Mouse (Mus musculus) olfactory bulb, adult 2 months (tissue): ENCODE data around the gene Tgfa. TPM values are rescaled to one million over a fixed set of nuclear protein-coding genes. Genes with fewer than 3 reads are reported as not detected.

Experiments used
- H3K27ac ChIP-seq: fragments of 200-500 bp; 2 replicates; pipeline ENCODE4 v1.5.1; 2012; ENCODE audit warnings: low read depth, low read length; ENCODE audit not compliant: insufficient read depth
- H3K4me1 ChIP-seq: fragments of 200-500 bp; 2 replicates; pipeline ENCODE4 v1.6.1; 2012; ENCODE audit warnings: low read length; ENCODE audit not compliant: control insufficient read depth, insufficient read depth
- H3K4me3 ChIP-seq: fragments of 200-500 bp; 2 replicates; pipeline ENCODE4 v1.5.1; 2012; ENCODE audit warnings: mild to moderate bottlenecking, low read depth, low read length, moderate library complexity; ENCODE audit not compliant: insufficient read depth
- CTCF ChIP-seq: fragments of 200-500 bp; IDR thresholded peaks from 2 replicates; pipeline ENCODE4 v1.5.1; 2012; ENCODE audit warnings: low read depth, mild to moderate bottlenecking, low read length, moderate library complexity; ENCODE audit not compliant: insufficient read depth
- POLR2A ChIP-seq: fragments of 200-500 bp; IDR thresholded peaks from 2 replicates; pipeline ENCODE4 v1.6.1; 2012; ENCODE audit warnings: mild to moderate bottlenecking, low read depth, low read length, moderate library complexity; ENCODE audit not compliant: insufficient read depth
- WGBS: fragments of 180-500 bp; shearing (Covaris S2); methylation state at CpG from one replicate; pipeline ENCODE4 v1.1.7; 2018; 5-methylcytosine and 5-hydroxymethylcytosine counted together
- polyA plus RNA-seq: library from polyadenylated mRNA; stranded (reverse); fragments of >200 nt; gene quantifications from 2 replicates; pipeline ENCODE4 v1.2.4, GENCODE M21; 2012; ENCODE audit warnings: low replicate concordance; ENCODE audit not compliant: missing spikeins, insufficient read depth, insufficient read length

Tgfa gene
- polyA plus RNA-seq, 1 experiment: not detected

DNA sequence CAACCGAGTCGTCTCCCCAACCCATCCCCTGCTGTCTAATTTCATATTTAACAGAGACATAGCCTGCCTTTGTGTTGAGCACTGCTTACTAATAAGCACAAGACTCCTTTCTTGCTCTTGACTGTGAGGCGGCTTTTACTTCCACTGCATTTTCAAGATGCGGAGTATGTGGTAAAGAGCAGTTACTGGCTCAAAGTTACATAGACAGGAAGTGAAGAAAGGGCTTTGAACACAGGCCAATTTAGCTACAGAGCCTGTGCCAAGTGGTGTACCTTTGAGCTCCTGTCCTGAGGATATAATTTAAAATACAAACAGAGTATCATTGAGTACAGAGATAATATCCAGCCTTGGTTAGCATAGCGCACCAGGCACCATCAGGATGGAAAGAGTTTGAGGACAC is 71.8 kb downstream of the Tgfa start:
- Histone ChIP-seq H3K27ac (no peak overlapping the region), H3K4me3 (no peak overlapping the region), H3K4me1 (peaks cover 13% of the 10 kb centered on the region)
- WGBS: 72% methylated on average over 5 of the region's 5 CpGs
- TF ChIP-seq CTCF (no peak), POLR2A (no peak)

DNA sequence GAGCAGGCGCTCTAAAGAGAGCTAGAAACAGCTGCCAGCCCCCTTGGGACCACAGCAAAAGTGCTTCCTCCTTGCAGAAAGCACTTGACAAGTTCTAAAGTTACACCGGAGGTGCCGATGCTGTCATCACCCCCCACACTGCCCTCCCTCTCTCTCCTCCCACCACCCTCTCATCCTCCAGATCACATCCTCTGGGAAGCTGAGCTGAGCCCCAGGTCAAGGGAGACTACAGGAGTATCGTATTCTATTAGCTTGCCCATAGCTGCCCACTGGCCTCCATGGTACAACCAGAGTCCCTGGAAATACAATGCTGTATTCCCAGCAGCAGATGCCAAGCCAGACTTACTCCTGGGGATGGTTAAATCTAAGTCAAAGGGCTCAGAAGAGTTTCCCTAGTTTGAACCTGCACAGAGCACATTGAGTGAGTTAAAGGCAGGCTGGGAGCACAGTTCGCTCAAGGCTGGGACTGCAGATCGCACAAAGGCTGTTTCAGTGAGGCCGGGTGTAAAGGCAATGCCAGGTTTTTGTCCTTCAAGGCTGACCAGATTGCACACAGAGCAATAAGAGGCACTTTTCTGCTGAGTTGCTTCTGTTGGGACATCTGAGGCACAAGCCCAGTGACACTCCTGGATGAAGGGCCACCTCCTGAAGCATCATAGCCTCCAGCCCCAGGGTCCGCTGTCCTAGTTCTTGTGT is 75.5 kb downstream of the Tgfa start:
- H3K4me3 ChIP-seq: no peak overlapping the region
- H3K27ac ChIP-seq: no peak overlapping the region
- 64% methylated on average over 8 of the region's 8 CpGs for WGBS
- peaks cover 13% of the 10 kb centered on the region for H3K4me1 ChIP-seq
- TF ChIP-seq CTCF: no peak
- no peak for TF ChIP-seq POLR2A

DNA sequence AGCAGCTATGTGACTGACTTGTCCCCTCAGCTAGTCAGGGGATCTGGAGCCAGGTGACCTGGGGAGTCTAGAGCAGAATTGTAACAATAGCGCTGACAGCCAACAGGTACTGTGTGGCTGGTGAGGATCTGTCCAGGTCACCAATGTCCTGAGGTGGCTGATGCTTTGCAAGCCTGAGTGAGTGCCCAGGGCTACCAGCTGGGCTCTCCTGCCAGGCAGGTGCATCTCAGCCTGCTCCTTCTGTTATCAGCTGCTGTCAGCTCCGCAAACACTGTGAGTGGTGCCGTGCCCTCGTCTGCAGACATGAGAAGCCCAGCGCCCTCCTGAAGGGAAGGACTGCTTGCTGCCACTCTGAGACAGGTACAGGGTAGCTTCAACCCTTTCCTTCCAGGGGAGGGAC is 76.1 kb downstream of the Tgfa start:
- Histone ChIP-seq H3K27ac (no peak overlapping the region), H3K4me3 (no peak overlapping the region), H3K4me1 (peaks cover 13% of the 10 kb centered on the region)
- TF ChIP-seq POLR2A: no peak
- no peak for TF ChIP-seq CTCF
- WGBS: 94% methylated on average over 5 of the region's 5 CpGs

DNA sequence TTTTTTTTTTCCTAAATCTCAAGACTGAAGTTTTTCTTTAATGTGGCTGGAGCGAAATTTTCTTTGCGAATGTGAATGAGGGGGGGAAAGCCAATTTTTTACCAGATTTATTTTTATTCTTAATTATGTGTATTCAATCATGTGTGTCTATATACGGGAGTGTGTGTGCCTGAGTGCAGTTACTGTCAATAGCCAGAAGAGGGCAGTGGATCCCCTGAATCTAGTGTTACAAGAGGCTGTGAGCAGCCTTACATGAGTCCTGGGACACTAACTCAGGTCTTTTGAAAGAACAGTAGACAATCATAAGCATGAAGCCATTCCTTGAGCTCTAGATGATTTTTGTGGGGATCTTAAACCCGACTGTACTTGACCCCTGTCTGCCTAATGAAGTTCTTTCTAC is 80.7 kb downstream of the Tgfa start:
- WGBS: 94% methylated on average over 4 of the region's 4 CpGs
- H3K27ac ChIP-seq: no peak overlapping the region
- no peak overlapping the region for H3K4me3 ChIP-seq
- H3K4me1 ChIP-seq: peaks cover 3% of the 10 kb centered on the region; the same call in 1 of the 2 replicates
- TF ChIP-seq POLR2A (no peak), CTCF (no peak)

DNA sequence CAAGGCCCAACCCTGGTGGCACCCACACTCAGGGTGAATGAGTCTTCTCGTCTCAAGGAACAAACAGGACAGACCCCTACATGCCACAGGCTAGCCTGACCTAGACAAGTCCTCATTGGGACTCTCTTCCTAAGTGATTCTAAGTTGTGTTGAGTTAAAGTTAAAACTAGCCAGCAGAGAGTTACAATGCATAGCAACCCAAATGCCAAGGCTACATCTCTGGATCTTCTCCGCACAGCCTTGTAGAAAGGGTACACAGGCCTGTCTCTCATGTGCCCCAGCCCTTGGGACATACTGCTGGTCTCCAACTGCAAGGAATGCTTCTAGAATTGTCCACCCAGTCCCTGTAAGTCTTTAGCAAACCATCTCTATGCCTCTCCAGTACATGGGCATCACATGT is 81.8 kb downstream of the Tgfa start:
- Histone ChIP-seq H3K4me1 (peaks cover 3% of the 10 kb centered on the region; the same call in 1 of the 2 replicates), H3K27ac (no peak overlapping the region), H3K4me3 (no peak overlapping the region)
- TF ChIP-seq POLR2A: no peak
- no peak for TF ChIP-seq CTCF
- WGBS: 87% methylated on average over 2 of the region's 2 CpGs

DNA sequence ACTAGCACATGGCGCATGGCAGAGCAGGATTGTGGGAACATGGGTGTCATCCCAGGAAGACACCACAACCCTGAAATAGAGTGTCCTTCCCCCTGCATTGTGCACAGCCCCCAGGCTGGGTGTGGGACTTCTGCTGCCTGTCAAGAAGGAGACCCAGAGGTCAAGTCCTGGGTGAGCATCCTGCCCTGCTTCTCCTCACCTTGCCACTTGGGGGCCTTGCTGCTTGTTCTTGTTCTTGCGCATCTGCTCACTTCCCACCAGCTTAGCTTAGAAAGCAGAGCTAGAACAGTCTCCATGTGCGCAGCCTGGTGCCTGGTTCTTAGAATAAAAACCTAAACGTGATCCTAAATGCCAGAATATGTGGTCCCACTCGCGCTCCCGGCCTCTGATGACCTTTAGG is 82.6 kb downstream of the Tgfa start:
- no peak for TF ChIP-seq CTCF
- TF ChIP-seq POLR2A: no peak
- Histone ChIP-seq H3K4me3 (no peak overlapping the region), H3K4me1 (no peaks in the 10 kb centered on the region; the same call in 1 of the 2 replicates), H3K27ac (no peak overlapping the region)
- 84% methylated on average over 7 of the region's 7 CpGs for WGBS

DNA sequence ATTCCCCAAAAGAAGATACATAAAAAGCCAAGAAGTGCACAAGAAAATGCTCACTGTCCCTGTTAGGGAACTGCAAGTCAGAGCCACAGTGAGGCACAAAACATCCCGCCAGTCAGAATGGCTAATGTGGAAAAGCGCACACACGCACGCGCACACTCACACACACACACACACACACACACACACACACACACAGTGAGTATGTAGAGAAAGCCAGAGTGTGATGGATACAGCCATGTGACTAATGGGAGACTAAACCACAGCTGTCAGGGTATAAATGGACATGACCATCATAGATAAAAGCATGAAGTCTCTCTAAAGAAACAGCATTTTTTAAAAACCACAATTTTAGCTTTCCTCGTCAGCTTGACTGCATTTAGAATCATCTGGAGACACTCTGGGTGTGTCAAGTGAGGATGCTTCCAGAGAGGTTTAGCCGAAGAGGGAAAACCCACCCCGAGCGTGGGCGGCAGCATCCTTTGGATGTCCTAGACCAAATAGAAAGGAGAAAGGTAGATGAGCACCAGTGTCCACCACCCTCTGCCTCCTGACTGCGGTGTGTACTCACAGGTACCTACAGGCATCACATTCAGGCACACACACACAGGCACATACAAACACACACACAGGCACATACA is 86.7 kb downstream of the Tgfa start:
- H3K4me3 ChIP-seq: no peak overlapping the region
- no peaks in the 10 kb centered on the region; the same call in 1 of the 2 replicates for H3K4me1 ChIP-seq
- WGBS: 70% methylated on average over 11 of the region's 11 CpGs
- H3K27ac ChIP-seq: no peak overlapping the region
- no peak for TF ChIP-seq POLR2A
- no peak for TF ChIP-seq CTCF

DNA sequence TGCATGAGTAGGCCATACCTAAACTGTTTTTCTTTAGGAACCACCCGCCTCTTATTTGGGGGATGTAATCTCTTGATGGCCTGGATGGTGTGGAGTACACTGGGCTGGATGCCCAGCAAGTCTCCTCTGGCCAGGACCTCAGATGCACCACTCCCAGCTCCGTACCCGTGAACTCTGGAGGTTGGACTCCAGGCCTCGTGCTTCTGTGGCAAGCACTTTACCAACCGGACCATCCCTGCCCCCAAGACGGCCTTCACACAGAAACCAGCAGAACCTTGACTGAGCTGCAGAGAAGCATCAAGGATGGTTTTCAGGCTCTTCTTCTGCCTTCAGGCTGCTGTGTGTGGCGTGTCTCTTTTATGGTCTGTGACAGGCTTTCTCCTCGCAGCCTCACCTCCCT is 98.3 kb downstream of the Tgfa start:
- peaks cover 11% of the 10 kb centered on the region for H3K4me1 ChIP-seq
- H3K27ac ChIP-seq: no peak overlapping the region
- WGBS: 75% methylated on average over 8 of the region's 8 CpGs
- H3K4me3 ChIP-seq: no peak overlapping the region
- TF ChIP-seq POLR2A (no peak), CTCF (no peak)

DNA sequence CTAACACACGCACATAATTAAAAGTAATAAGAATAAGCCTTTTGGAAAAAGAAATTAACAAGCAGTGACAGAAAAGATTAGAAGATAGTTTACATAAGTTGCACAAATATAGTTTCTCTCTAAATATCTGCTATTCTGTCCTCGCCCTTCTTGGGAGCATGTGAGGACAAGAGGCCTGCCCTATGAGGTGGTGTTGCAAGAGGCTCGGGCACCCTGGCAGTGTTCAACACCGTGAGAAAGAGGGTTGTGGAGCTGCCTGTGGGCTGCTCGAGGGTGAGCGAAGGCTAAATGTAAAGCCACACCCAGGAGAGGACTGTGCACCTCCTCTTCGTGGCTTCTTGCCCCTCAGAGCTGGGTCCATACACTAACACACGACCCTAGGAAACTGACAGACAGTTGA is 100.4 kb downstream of the Tgfa start:
- no peak for TF ChIP-seq CTCF
- TF ChIP-seq POLR2A: no peak
- H3K4me1 ChIP-seq: peaks cover 11% of the 10 kb centered on the region
- no peak overlapping the region for H3K27ac ChIP-seq
- H3K4me3 ChIP-seq: no peak overlapping the region
- WGBS: 87% methylated on average over 8 of the region's 8 CpGs
